Mouse (Mus musculus): ENCODE data around the gene Itpa. TPM values are rescaled to one million over a fixed set of nuclear protein-coding genes. Genes with fewer than 3 reads are reported as not detected.

The Itpa gene
- polyA plus RNA-seq (2011; ENCODE audit: insufficient read depth, insufficient read length, low read depth, missing spikeins): 137 and 139 TPM in 2 replicates

- peaks cover 4% of the 10 kb centered on the region for H3K4me1 ChIP-seq (ENCODE audit: control insufficient read depth, insufficient read depth, low read length)
- H3K9ac ChIP-seq (ENCODE audit: low read depth, poor library complexity, severe bottlenecking): peak within 1 kb of the TSS; percentile 79
- TF ChIP-seq EP300 (IDR thresholded peaks at IDR 0.05; ENCODE audit: insufficient read depth, low read depth, low read length): 0 out of 2 replicates have a peak, but pooled peaks have one; percentile 36
- no peak for TF ChIP-seq CTCF (IDR thresholded peaks at IDR 0.05; ENCODE audit: low read depth, low read length)
- no peaks in the 10 kb centered on the region for H3K27me3 ChIP-seq (ENCODE audit: control insufficient read depth, insufficient read depth, low read length, poor library complexity, severe bottlenecking)
- H3K27ac ChIP-seq (ENCODE audit: insufficient read depth, low read length): peak within 1 kb of the TSS; percentile 28; the same call in 1 of the 2 replicates
- peaks cover 12% of the 10 kb centered on the region for H3K36me3 ChIP-seq (ENCODE audit: control insufficient read depth, insufficient read depth, low read length, poor library complexity, severe bottlenecking)
- H3K9me3 ChIP-seq (replicated peaks; ENCODE audit: control insufficient read depth, insufficient read depth, low read length, poor library complexity, severe bottlenecking): no peaks in the 10 kb centered on the region
- peak within 1 kb of the TSS; percentile 89 for H3K4me3 ChIP-seq (ENCODE audit: low read depth, low read length)
These were observed at the start of gene Itpa for GRCm38 (mm10) chr2:130667559-130667958. Gene Itpa, plus strand, starts transcription at chr2:130667610.

GRCm38 (mm10) chr2:130618972-130619371 lies 48.4 kb upstream of the Itpa start:
- H3K9me3 ChIP-seq (replicated peaks; ENCODE audit: control insufficient read depth, insufficient read depth, low read length, poor library complexity, severe bottlenecking): no peaks in the 10 kb centered on the region
- H3K4me3 ChIP-seq (ENCODE audit: low read depth, low read length): no peak overlapping the region
- no peak overlapping the region for H3K27ac ChIP-seq (ENCODE audit: insufficient read depth, low read length)
- no peak overlapping the region for H3K9ac ChIP-seq (ENCODE audit: low read depth, poor library complexity, severe bottlenecking)
- no peaks in the 10 kb centered on the region for H3K4me1 ChIP-seq (ENCODE audit: control insufficient read depth, insufficient read depth, low read length)
- H3K36me3 ChIP-seq (ENCODE audit: control insufficient read depth, insufficient read depth, low read length, poor library complexity, severe bottlenecking): peaks cover 51% of the 10 kb centered on the region
- no peak for TF ChIP-seq CTCF (IDR thresholded peaks at IDR 0.05; ENCODE audit: low read depth, low read length)
- no peak for TF ChIP-seq POLR2A (IDR thresholded peaks at IDR 0.05; ENCODE audit: insufficient read depth, low read length)
- no peak for TF ChIP-seq EP300 (IDR thresholded peaks at IDR 0.05; ENCODE audit: insufficient read depth, low read depth, low read length)
- H3K27me3 ChIP-seq (ENCODE audit: control insufficient read depth, insufficient read depth, low read length, poor library complexity, severe bottlenecking): no peaks in the 10 kb centered on the region

GRCm38 (mm10) chr2:130628424-130628823 lies 39.0 kb upstream of the Itpa start:
- peak; percentile 43 for TF ChIP-seq CTCF (IDR thresholded peaks at IDR 0.05; ENCODE audit: low read depth, low read length)
- no peak for TF ChIP-seq POLR2A (IDR thresholded peaks at IDR 0.05; ENCODE audit: insufficient read depth, low read length)
- no peak for TF ChIP-seq EP300 (IDR thresholded peaks at IDR 0.05; ENCODE audit: insufficient read depth, low read depth, low read length)
- H3K4me1 ChIP-seq (ENCODE audit: control insufficient read depth, insufficient read depth, low read length): peaks cover 3% of the 10 kb centered on the region
- no peak overlapping the region for H3K27ac ChIP-seq (ENCODE audit: insufficient read depth, low read length)
- peaks cover 35% of the 10 kb centered on the region for H3K36me3 ChIP-seq (ENCODE audit: control insufficient read depth, insufficient read depth, low read length, poor library complexity, severe bottlenecking)
- no peaks in the 10 kb centered on the region for H3K9me3 ChIP-seq (replicated peaks; ENCODE audit: control insufficient read depth, insufficient read depth, low read length, poor library complexity, severe bottlenecking)
- peak overlapping the region; percentile 79 for H3K9ac ChIP-seq (ENCODE audit: low read depth, poor library complexity, severe bottlenecking)
- peak overlapping the region; percentile 87; the same call in 1 of the 2 replicates for H3K4me3 ChIP-seq (ENCODE audit: low read depth, low read length)
- H3K27me3 ChIP-seq (ENCODE audit: control insufficient read depth, insufficient read depth, low read length, poor library complexity, severe bottlenecking): no peaks in the 10 kb centered on the region

- Histone ChIP-seq H3K9me3 (replicated peaks; ENCODE audit: control insufficient read depth, insufficient read depth, low read length, poor library complexity, severe bottlenecking) (no peaks in the 10 kb centered on the region), H3K27ac (ENCODE audit: insufficient read depth, low read length) (peak overlapping the region; percentile 0; the same call in 1 of the 2 replicates), H3K4me1 (ENCODE audit: control insufficient read depth, insufficient read depth, low read length) (peaks cover 9% of the 10 kb centered on the region), H3K27me3 (ENCODE audit: control insufficient read depth, insufficient read depth, low read length, poor library complexity, severe bottlenecking) (no peaks in the 10 kb centered on the region), H3K9ac (ENCODE audit: low read depth, poor library complexity, severe bottlenecking) (peak overlapping the region; percentile 79), H3K36me3 (ENCODE audit: control insufficient read depth, insufficient read depth, low read length, poor library complexity, severe bottlenecking) (peaks cover 30% of the 10 kb centered on the region), H3K4me3 (ENCODE audit: low read depth, low read length) (peak overlapping the region; percentile 87)
- TF ChIP-seq CTCF (IDR thresholded peaks at IDR 0.05; ENCODE audit: low read depth, low read length) (no peak), EP300 (IDR thresholded peaks at IDR 0.05; ENCODE audit: insufficient read depth, low read depth, low read length) (no peak)
These were observed 38.2 kb upstream of the Itpa start for GRCm38 (mm10) chr2:130629080-130629838.

- TF ChIP-seq CTCF (IDR thresholded peaks at IDR 0.05; ENCODE audit: low read depth, low read length) (no peak), POLR2A (IDR thresholded peaks at IDR 0.05; ENCODE audit: insufficient read depth, low read length) (no peak), EP300 (IDR thresholded peaks at IDR 0.05; ENCODE audit: insufficient read depth, low read depth, low read length) (no peak)
- Histone ChIP-seq H3K9me3 (replicated peaks; ENCODE audit: control insufficient read depth, insufficient read depth, low read length, poor library complexity, severe bottlenecking) (no peaks in the 10 kb centered on the region), H3K27ac (ENCODE audit: insufficient read depth, low read length) (peak within 1 kb of the TSS; percentile 0; the same call in 1 of the 2 replicates), H3K4me1 (ENCODE audit: control insufficient read depth, insufficient read depth, low read length) (peaks cover 9% of the 10 kb centered on the region), H3K36me3 (ENCODE audit: control insufficient read depth, insufficient read depth, low read length, poor library complexity, severe bottlenecking) (peaks cover 28% of the 10 kb centered on the region), H3K4me3 (ENCODE audit: low read depth, low read length) (peak within 1 kb of the TSS; percentile 87), H3K27me3 (ENCODE audit: control insufficient read depth, insufficient read depth, low read length, poor library complexity, severe bottlenecking) (no peaks in the 10 kb centered on the region), H3K9ac (ENCODE audit: low read depth, poor library complexity, severe bottlenecking) (peak within 1 kb of the TSS; percentile 79)
These were observed 37.6 kb upstream of the Itpa start, which contains the start of the genes Fastkd5 and Ubox5 for GRCm38 (mm10) chr2:130629839-130630203. Gene Fastkd5, minus strand, starts transcription at chr2:130630027. Gene Ubox5, minus strand, starts transcription at chr2:130630038.

- peaks cover 8% of the 10 kb centered on the region for H3K36me3 ChIP-seq (ENCODE audit: control insufficient read depth, insufficient read depth, low read length, poor library complexity, severe bottlenecking)
- no peaks in the 10 kb centered on the region for H3K9me3 ChIP-seq (replicated peaks; ENCODE audit: control insufficient read depth, insufficient read depth, low read length, poor library complexity, severe bottlenecking)
- H3K27ac ChIP-seq (ENCODE audit: insufficient read depth, low read length): no peak overlapping the region
- peaks cover 9% of the 10 kb centered on the region for H3K4me1 ChIP-seq (ENCODE audit: control insufficient read depth, insufficient read depth, low read length)
- no peaks in the 10 kb centered on the region for H3K27me3 ChIP-seq (ENCODE audit: control insufficient read depth, insufficient read depth, low read length, poor library complexity, severe bottlenecking)
- H3K4me3 ChIP-seq (ENCODE audit: low read depth, low read length): no peak overlapping the region
- no peak for TF ChIP-seq CTCF (IDR thresholded peaks at IDR 0.05; ENCODE audit: low read depth, low read length)
- TF ChIP-seq EP300 (IDR thresholded peaks at IDR 0.05; ENCODE audit: insufficient read depth, low read depth, low read length): no peak
- TF ChIP-seq POLR2A (IDR thresholded peaks at IDR 0.05; ENCODE audit: insufficient read depth, low read length): no peak
- H3K9ac ChIP-seq (ENCODE audit: low read depth, poor library complexity, severe bottlenecking): no peak overlapping the region
These were observed 35.0 kb upstream of the Itpa start for GRCm38 (mm10) chr2:130632416-130632815.
